Mouse (Mus musculus) ES-E14 (cell line): ENCODE results near the gene Ttc5.
"Not testable (repeated sequence)": the region's sequence is repeated elsewhere in the genome, so short reads cannot be mapped to it uniquely, and the experiment has no call there.

Experiments used
- CHD2 ChIP-seq: IDR thresholded peaks from 2 replicates; pipeline ENCODE4 v1.6.1; 2014; ENCODE audit warnings: mild to moderate bottlenecking, low read depth, low read length, inconsistent platforms
- ZC3H11A ChIP-seq: IDR thresholded peaks from 2 replicates; pipeline ENCODE4 v1.6.1; 2012; ENCODE audit warnings: low read depth, mild to moderate bottlenecking, inconsistent platforms, low read length, borderline replicate concordance

- TF ChIP-seq ZC3H11A, CHD2: not testable (repeated sequence)
These were observed 21.1 kb upstream of the Ttc5 start for GRCm38 (mm10) chr14:50806469-50806868.
